Mouse (Mus musculus) intestine, postnatal 0 days (tissue): ENCODE data around the gene Dcxr. TPM values are rescaled to one million over a fixed set of nuclear protein-coding genes. Genes with fewer than 3 reads are reported as not detected.

ENCODE experiments used
- ATAC-seq: fragments of 200-750 bp; cut with Nextera tagmentation; 2 replicates; pipeline ENCODE4 v1.8.0; 2017; ENCODE audit warnings: mild to moderate bottlenecking, moderate TSS enrichment, moderate library complexity
- H3K27ac ChIP-seq: fragments of 300-500 bp; sonication (generic); 2 replicates; pipeline ENCODE4 v1.5.1; 2014; ENCODE audit warnings: mild to moderate bottlenecking, low read depth, low read length, moderate library complexity
- H3K27me3 ChIP-seq: fragments of 300-500 bp; sonication (generic); replicated peaks from 2 replicates; pipeline ENCODE4 v1.6.1; 2014; ENCODE audit warnings: low read length, mixed read lengths; ENCODE audit not compliant: control insufficient read depth, insufficient read depth
- H3K36me3 ChIP-seq: fragments of 300-500 bp; sonication (generic); 2 replicates; pipeline ENCODE4 v1.6.1; 2014; ENCODE audit warnings: mild to moderate bottlenecking, moderate library complexity; ENCODE audit not compliant: control insufficient read depth, insufficient read depth
- H3K4me1 ChIP-seq: fragments of 300-500 bp; sonication (generic); replicated peaks from 2 replicates; pipeline ENCODE4 v1.6.1; 2014; ENCODE audit warnings: antibody characterized with exemption, low read length, mixed read lengths; ENCODE audit not compliant: control insufficient read depth, insufficient read depth
- H3K4me2 ChIP-seq: fragments of 300-500 bp; sonication (generic); replicated peaks from 2 replicates; pipeline ENCODE4 v1.6.1; 2014; ENCODE audit warnings: low read depth, mild to moderate bottlenecking, moderate library complexity
- H3K4me3 ChIP-seq: fragments of 300-500 bp; sonication (generic); 2 replicates; pipeline ENCODE4 v1.5.1; 2014; ENCODE audit warnings: low read depth, low read length
- H3K9ac ChIP-seq: fragments of 300-500 bp; sonication (generic); 2 replicates; pipeline ENCODE4 v1.6.1; 2014; ENCODE audit warnings: mild to moderate bottlenecking, low read depth, low read length
- H3K9me3 ChIP-seq: fragments of 300-500 bp; sonication (generic); 2 replicates; pipeline ENCODE4 v1.6.1; 2016; ENCODE audit warnings: mixed run types; ENCODE audit not compliant: control insufficient read depth
- CTCF ChIP-seq: sonication (generic); IDR thresholded peaks from 2 replicates; pipeline ENCODE4 v1.5.1; 2016; ENCODE audit warnings: low read depth, mild to moderate bottlenecking, control low read depth, antibody characterized with exemption, moderate library complexity
- WGBS: fragments of 180-500 bp; shearing (Covaris S2); extraction: QIAGEN DNeasy Blood & Tissue Kit; methylation state at CpG from one replicate; pipeline ENCODE4 v1.1.7; 2014; 5-methylcytosine and 5-hydroxymethylcytosine counted together
- polyA plus RNA-seq: library from polyadenylated mRNA; unstranded; fragments of >200 nt; fragmentation: Nextera tagmentation; extraction: Ambion mirVana; gene quantifications from 2 replicates; pipeline ENCODE4 v1.2.1, GENCODE M21; 2015

The Dcxr gene
- polyA plus RNA-seq, 1 experiment from 2014 or later: 81.1 TPM

DNA sequence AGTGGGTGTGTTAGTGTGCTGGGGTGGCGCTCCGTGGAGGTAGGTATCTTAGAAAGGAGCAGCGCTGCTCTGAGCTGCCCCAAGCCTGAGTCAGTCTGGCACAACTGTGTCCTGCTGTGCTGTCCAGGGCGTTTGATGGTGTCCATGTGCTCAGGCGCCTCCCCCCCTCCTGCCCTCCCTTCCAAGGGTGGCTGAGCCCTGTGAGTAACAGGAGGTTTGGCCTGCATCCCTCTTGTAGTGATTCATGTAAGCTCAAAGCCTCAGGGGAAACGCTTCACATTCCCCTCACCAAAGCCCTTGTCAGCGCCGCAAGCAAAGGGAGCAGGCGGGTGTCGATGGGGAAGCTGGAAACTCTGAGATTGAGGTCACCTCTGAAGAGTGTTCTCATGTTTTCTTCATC is 29.3 kb downstream of the Dcxr start:
- Histone ChIP-seq H3K27ac (no peak overlapping the region), H3K4me1 (no peaks in the 10 kb centered on the region), H3K9me3 (no peaks in the 10 kb centered on the region), H3K4me2 (no peak overlapping the region), H3K27me3 (no peaks in the 10 kb centered on the region), H3K36me3 (peaks cover 70% of the 10 kb centered on the region), H3K4me3 (no peak overlapping the region), H3K9ac (no peak overlapping the region)
- no peak for TF ChIP-seq CTCF
- WGBS: 63% methylated on average over 10 of the region's 10 CpGs
- no peak for ATAC-seq

- WGBS: 91% methylated on average over 6 of the region's 6 CpGs
- H3K27me3 ChIP-seq: no peaks in the 10 kb centered on the region
- no peak for ATAC-seq
- H3K9me3 ChIP-seq: no peaks in the 10 kb centered on the region
- no peak overlapping the region for H3K9ac ChIP-seq
- peak; percentile 52 for TF ChIP-seq CTCF
- no peak overlapping the region for H3K4me2 ChIP-seq
- no peak overlapping the region for H3K4me3 ChIP-seq
- H3K36me3 ChIP-seq: peaks cover 58% of the 10 kb centered on the region
- no peak overlapping the region; the same call in 1 of the 2 replicates for H3K27ac ChIP-seq
- no peaks in the 10 kb centered on the region for H3K4me1 ChIP-seq
Measured at GRCm38 (mm10) chr11:120696568-120696967, 30.5 kb downstream of the Dcxr start.

GRCm38 (mm10) chr11:120695641-120696040 is 31.4 kb downstream of the Dcxr start:
- H3K27me3 ChIP-seq: no peaks in the 10 kb centered on the region
- no peak overlapping the region for H3K27ac ChIP-seq
- no peak for ATAC-seq
- H3K36me3 ChIP-seq: peaks cover 51% of the 10 kb centered on the region
- H3K4me3 ChIP-seq: no peak overlapping the region
- no peak for TF ChIP-seq CTCF
- no peaks in the 10 kb centered on the region for H3K4me1 ChIP-seq
- 64% methylated on average over 12 of the region's 12 CpGs for WGBS
- no peaks in the 10 kb centered on the region for H3K9me3 ChIP-seq
- H3K4me2 ChIP-seq: no peak overlapping the region
- no peak overlapping the region for H3K9ac ChIP-seq

DNA sequence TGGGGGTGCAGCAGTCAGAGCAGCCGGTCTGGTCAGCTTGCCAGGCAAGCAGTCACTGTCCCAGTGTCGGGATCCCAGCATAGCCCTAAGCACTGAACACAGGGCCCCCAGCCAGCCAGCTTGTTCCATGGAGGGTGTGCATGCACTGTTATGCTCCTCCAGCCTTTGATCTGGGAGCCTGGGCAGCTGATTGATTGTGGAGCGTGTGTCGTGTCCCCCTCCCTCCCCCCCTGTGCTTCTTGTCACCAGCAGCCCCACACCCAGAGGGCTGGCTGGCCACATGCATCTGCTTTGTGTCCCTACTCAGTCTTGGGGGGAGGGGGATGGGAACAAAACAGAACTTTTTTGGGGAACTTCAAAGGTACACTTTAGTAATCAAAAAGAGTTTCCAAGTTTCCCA is 31.9 kb downstream of the Dcxr start:
- Histone ChIP-seq H3K9ac (no peak overlapping the region), H3K27ac (no peak overlapping the region), H3K9me3 (no peaks in the 10 kb centered on the region), H3K4me1 (no peaks in the 10 kb centered on the region), H3K27me3 (no peaks in the 10 kb centered on the region), H3K4me3 (no peak overlapping the region), H3K4me2 (no peak overlapping the region), H3K36me3 (peaks cover 51% of the 10 kb centered on the region)
- no peak for ATAC-seq
- 42% methylated on average over 4 of the region's 4 CpGs for WGBS
- TF ChIP-seq CTCF: no peak

GRCm38 (mm10) chr11:120693461-120693860 is 33.6 kb downstream of the Dcxr start:
- Histone ChIP-seq H3K9ac (no peak overlapping the region), H3K4me1 (no peaks in the 10 kb centered on the region), H3K36me3 (peaks cover 53% of the 10 kb centered on the region), H3K4me3 (no peak overlapping the region), H3K4me2 (no peak overlapping the region), H3K27ac (no peak overlapping the region), H3K27me3 (no peaks in the 10 kb centered on the region), H3K9me3 (no peaks in the 10 kb centered on the region)
- TF ChIP-seq CTCF: no peak
- WGBS: 88% methylated on average over 3 of the region's 3 CpGs
- no peak for ATAC-seq

- Histone ChIP-seq H3K4me2 (no peak overlapping the region), H3K9ac (no peak overlapping the region), H3K4me3 (no peak overlapping the region), H3K4me1 (no peaks in the 10 kb centered on the region), H3K9me3 (no peaks in the 10 kb centered on the region), H3K36me3 (peaks cover 57% of the 10 kb centered on the region), H3K27me3 (no peaks in the 10 kb centered on the region), H3K27ac (peak overlapping the region; percentile 46)
- 69% methylated on average over 4 of the region's 4 CpGs for WGBS
- ATAC-seq: peak; percentile 62; the same call in 1 of the 2 replicates
- TF ChIP-seq CTCF: no peak
Measured at GRCm38 (mm10) chr11:120692471-120693011, 34.5 kb downstream of the Dcxr start.

GRCm38 (mm10) chr11:120689365-120689764 is 37.7 kb downstream of the Dcxr start:
- Histone ChIP-seq H3K27ac (no peak overlapping the region), H3K4me1 (no peaks in the 10 kb centered on the region), H3K36me3 (peaks cover 55% of the 10 kb centered on the region), H3K4me2 (no peak overlapping the region), H3K4me3 (no peak overlapping the region), H3K9ac (no peak overlapping the region), H3K9me3 (no peaks in the 10 kb centered on the region), H3K27me3 (no peaks in the 10 kb centered on the region)
- 85% methylated on average over 3 of the region's 3 CpGs for WGBS
- TF ChIP-seq CTCF: no peak
- no peak for ATAC-seq
